Mouse (Mus musculus) lung, postnatal 25 days (tissue): ENCODE data around the gene Snd1.

Source experiments
- DNase-seq: peaks from one replicate; pipeline ENCODE4 v3.0.0; 2022; ENCODE audit warnings: low spot score

Gene Snd1

DNA sequence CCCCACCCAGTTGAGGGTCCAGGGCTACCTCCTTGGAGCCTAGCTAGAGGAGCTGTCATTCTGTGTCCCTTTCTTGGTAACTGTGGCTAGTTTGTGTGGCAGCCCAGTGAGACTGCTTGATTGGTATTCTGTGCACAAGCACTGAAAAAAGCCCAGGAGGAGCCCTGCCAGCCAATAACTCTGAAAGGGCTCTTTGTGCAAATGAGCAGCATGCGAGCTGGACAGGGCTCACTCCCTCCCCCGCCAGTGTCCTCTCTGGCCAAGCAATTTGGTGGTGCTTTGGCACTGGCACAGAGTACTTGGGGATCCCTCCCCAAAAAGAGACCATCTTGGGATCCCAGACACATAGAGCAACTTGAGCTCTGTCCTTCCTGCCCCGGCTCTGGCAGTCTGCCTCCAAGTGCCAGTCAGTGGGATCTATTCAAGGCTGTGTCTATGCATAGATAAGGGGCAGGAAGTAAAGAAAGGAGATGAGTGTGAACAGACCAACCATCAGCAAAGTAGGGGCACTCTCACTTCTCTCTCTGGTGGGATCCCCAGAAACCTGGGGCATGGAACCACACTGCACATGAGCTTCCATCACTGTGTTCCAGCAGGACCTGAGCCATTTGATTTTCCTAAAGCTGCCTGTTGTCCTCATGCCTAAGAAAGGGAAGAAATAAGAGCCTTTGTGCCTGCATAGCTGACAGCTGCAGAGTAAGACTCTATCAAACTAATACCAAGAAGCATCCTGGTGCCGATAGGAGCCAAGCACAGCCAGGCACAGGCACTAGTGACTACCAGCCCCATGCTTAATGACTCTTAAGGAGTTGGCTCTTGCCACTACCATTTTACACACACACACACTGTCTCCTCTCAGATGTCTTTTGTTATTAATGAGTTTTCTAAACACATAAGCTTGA lies 367.7 kb downstream of the Snd1 start:
- DNase-seq, result no peak

DNA sequence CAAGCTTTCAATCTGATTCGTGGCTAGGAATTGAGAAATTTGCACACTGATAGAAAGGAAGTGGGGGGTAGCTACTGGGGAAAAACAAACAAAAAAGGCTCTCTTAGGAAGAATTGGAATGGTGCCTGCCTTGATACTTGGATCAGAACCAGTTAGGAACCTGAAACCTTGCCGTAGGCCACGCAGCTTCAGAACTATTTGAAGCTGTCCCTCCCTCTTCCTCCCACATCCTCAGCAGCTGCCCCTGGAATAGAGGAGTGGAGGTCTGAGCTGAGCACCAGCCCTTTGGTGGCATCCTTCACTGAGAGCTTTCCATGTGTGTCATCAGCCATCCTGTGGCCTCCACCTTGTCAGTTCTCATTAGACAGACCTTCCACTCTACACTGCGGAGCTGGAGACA lies 370.7 kb downstream of the Snd1 start:
- DNase-seq, result no peak

GRCm38 (mm10) chr6:28847616-28848015 lies 372.7 kb downstream of the Snd1 start:
- no peak for DNase-seq

- DNase-seq, result no peak
Observed at GRCm38 (mm10) chr6:28848285-28848794, 373.4 kb downstream of the Snd1 start.

- no peak for DNase-seq
Observed at GRCm38 (mm10) chr6:28848891-28849290, 374.0 kb downstream of the Snd1 start.

DNA sequence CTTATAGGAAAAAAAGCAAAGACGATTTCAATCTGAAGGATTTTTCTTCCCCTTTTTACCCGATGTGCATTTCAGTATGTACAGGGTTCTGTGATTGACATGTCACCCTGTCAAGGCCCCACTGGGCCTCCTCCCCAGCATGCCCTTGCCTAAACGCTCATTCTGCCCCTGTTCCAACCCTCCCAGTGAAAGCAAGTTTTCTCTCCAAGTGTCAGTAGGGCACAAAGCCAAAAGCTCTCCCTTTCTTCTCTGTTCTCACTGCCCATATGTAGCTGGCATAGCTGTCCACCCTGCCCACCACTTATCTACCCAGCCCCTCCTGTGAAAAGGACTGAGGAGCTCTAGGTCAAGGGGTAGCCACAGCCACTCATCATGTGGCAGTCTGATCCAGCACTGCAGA lies 374.4 kb downstream of the Snd1 start:
- DNase-seq, result no peak

DNA sequence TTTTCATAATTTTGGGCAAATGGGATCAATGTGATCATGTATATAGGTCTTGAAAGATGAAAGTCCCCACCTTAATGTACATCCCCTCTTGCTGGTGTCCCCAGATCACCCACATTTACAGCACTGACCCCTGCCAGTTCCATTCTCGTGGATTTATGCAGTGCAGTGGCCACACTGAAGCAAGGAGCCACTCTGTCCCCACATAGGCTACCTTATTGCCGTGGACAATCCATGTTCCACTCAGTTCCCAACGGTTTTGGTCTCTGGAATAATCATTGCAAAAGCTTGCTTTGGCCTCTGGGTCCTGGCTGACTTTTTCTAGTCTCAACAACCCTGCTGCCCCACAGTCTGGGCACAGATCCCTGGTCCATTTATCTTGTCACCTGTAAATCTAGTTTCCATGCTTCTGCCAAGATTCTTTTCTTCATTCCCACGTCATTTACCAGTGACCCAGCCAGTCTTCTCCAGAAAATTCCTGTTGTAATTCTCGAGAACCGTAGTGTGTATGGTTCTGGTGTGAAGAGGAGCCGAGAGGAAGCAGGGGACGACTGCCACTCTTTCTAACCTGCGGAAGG lies 375.5 kb downstream of the Snd1 start:
- no peak for DNase-seq

- no peak for DNase-seq
Observed at GRCm38 (mm10) chr6:28852342-28852741, 377.4 kb downstream of the Snd1 start.

GRCm38 (mm10) chr6:28853164-28853563 lies 378.2 kb downstream of the Snd1 start:
- no peak for DNase-seq

DNA sequence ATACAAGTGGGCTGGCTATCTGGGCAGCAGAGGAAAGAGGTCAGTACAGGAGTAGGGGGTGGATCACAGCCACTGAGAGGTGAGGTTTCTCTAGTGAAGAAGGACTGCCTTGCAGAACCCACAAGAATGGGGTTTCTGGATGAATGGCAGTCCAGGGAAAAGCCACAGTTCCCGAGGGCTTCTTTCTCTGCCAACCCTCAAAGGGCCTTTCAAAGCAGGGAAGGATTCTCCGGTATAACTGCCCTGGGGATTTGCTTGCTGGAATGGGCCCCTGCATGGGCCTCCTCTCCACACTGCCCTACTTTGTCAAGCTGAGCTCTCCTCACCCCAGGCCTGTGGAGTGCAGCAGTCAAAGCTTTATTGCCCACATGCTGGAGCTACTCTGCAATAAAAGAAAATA lies 378.7 kb downstream of the Snd1 start:
- DNase-seq, result no peak

DNA sequence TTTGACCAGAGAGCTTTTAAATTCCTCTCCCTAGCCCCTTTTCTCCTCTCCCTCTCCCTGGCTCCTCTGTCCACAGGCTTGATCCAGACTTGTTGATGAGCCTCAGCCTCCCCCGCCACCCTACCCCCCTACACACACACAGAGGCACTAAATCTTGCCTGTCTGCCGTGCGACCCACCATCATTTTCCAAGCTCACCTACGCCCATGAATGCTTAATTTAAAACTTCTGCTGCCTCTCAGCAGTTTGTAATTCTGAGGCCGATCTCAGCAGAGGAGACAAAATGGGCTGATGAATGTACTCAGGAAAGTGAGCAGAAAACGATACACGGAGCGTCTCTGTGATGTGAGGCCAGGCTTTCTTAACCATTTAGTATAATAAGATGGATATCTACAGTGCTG lies 379.7 kb downstream of the Snd1 start:
- DNase-seq, result no peak

GRCm38 (mm10) chr6:28855442-28855841 lies 380.5 kb downstream of the Snd1 start:
- no peak for DNase-seq

- no peak for DNase-seq
Observed at GRCm38 (mm10) chr6:28856789-28857188, 381.9 kb downstream of the Snd1 start.

- DNase-seq, result peak; percentile 23
Observed at GRCm38 (mm10) chr6:28857198-28858180, 382.6 kb downstream of the Snd1 start.

- DNase-seq, result no peak
Observed at GRCm38 (mm10) chr6:28859094-28859493, 384.2 kb downstream of the Snd1 start.

- DNase-seq, result no peak
Observed at GRCm38 (mm10) chr6:28860450-28860849, 385.5 kb downstream of the Snd1 start.

- DNase-seq, result no peak
Observed at GRCm38 (mm10) chr6:28860922-28861321, 386.0 kb downstream of the Snd1 start.

- no peak for DNase-seq
Observed at GRCm38 (mm10) chr6:28862304-28862703, 387.4 kb downstream of the Snd1 start.

DNA sequence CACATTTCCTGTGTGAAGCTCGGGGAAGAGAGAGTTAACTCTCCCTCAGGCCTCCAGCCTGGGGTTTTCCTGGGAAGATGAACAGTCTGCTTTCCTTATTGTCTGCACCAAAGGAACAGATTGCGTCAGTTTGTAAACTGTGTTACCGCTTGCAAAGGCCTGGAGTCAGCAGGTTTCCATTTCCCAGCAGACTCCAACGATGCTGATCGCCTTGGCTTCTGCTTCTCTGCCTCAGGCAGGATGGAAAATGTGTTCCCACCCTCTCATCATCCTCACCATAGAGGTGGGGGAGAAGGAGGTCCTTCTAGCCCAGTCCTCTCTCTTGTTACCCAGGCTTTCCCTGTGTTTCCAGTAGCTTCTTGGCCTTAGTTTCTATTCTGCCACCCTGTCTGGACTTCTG lies 389.7 kb downstream of the Snd1 start:
- peak; percentile 36 for DNase-seq

- DNase-seq, result no peak
Observed at GRCm38 (mm10) chr6:28865112-28865511, 390.2 kb downstream of the Snd1 start.

DNA sequence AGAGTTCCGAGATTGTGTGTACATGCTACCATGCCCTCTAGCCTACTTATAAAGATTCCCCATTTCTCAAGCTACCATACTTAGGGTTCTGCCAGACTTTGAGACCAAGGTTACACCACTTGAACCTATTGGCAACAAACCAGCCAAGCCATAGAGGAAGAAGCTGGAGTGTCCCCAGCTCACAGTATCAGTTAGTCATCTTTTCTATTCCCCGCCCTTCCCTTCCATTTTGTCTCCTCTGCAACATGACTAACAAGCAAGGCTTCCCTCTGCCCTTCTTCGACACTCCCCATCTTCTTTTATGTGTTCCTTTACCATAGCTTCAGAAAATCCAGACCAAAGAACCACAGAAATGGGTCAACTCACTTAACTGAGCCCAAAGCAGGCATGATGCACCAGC lies 391.3 kb downstream of the Snd1 start:
- DNase-seq, result no peak
